Mouse (Mus musculus): ENCODE measurements around the gene Pip5k1b.

Gene Pip5k1b

DNA sequence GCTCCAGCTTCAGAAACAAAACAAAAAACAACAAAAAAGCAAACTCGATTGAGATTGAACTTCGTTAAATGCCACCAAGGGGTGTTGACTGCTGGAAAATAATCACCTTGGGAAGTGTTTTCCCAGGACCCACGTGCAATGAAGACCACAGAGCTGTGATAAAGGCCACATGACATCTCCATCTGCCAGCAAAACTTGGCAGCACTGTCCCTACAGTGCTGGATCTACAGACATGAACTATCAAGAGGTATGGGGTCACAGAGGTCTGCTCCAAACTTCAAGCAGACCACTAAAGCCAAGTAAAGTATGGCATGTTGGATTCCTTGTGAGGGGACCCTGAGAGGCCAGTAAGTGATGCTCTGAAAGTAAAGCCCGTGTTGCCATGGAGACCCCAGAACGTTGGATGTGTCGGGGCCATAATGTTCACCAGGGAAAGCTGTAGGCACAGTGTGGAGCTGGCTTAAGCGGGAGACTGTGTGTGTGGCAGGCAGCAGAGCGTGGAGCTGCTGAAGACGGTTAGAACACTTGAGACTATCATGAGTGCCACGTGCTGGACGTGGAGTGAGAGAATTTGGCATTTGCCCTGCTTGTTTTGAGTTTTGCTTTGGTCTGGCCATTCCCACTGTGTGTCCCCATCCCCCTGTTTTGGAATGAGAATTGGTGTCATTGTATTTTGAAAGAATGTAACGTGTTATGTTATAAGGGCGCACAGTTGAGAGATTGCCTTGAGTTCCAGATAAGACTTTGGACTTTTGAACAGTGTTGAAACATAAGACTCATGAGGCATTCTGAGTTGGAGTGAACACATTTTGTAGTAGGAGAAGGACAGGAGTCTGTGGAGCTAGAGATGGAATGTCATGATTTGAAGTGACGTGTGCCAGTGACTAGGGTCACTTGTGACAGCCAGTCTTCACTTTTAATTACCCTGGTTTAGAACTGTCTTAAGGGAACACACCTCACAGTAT lies 12.0 kb downstream of the Pip5k1b start:
- no peak for DNase-seq (ENCODE audit: low read depth, low spot score)

DNA sequence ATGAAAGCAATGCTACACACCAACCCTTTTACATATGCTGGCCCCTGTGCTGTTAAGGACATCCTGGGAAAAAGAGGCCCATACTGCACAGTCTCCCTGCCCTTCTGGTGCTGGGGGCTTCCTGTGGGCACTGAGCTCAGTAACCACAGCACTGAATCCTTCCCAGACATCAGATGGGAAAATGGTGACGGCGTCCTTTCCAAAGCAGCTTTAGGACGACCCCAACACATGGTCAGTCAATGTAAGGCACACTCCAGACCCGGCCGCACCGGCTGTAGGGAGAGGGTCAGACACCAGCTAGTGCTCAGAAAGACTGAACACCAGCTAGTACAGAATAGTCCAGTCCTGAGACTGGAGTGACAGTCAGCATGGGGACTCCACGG lies 13.4 kb downstream of the Pip5k1b start:
- no peak for DNase-seq (ENCODE audit: low read depth, low spot score)

- DNase-seq (ENCODE audit: low read depth, low spot score): no peak
Observed at GRCm38 (mm10) chr19:24541669-24542292, 13.9 kb downstream of the Pip5k1b start.

- DNase-seq (ENCODE audit: low read depth, low spot score): no peak
Observed at GRCm38 (mm10) chr19:24540952-24541668, 14.6 kb downstream of the Pip5k1b start.

DNA sequence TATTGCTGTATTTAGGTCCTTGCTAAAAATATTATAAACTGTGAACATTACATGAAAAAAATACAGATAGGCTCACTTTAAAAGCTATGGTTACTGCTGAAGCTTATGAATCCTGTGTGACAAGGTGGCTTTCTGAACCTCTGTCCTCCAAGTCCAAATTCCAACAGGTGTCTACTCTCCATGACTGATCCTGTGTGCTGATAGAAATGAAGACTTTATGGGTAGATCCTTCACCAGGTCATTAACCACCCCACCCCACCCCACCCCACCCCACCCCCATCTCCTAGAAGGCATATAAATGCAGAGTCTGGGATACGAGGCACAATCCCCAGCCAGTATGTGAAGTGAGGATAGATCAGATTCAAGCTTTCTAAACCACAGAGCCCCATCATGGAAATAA lies 16.6 kb downstream of the Pip5k1b start:
- no peak for DNase-seq (ENCODE audit: low read depth, low spot score)

GRCm38 (mm10) chr19:24538181-24538580 lies 17.5 kb downstream of the Pip5k1b start:
- DNase-seq (ENCODE audit: low read depth, low spot score): no peak

DNA sequence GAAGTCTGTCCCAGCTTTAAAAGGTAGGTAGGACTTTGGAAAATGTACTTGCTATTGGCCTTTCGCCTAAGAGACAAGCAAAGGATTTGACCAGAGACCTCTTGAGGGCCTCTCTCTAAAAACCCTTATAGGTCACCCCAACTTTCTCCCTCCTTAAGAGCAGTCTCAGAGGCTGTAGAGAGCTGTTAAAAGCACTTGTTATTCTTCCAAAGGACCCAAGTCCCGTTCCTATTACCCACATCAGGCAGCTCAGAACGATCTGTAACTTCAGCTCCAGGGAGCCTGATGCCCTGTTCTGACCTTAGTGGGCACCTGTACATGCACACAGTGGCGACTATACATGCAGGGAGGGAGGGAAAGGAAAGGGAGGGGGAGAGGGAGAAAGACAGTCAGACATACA lies 18.0 kb downstream of the Pip5k1b start:
- no peak for DNase-seq (ENCODE audit: low read depth, low spot score)

DNA sequence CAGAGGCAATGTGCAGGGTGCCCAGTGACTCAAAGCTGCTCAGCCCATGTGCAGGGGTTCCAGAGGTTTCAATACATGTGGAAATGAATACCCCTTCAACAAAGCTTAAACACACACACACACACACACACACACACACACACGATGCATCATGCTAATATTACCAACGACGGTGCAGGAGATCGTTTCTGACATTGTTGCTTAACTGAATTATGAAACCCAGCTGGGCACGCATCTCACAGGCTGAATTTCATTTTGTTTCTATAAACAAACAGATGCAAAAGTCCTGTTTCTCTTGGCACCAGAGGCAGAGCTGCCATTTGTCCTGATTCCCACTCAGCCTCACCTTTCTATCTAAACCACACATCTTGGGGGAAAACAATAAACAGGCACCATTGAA lies 18.8 kb downstream of the Pip5k1b start:
- no peak for DNase-seq (ENCODE audit: low read depth, low spot score)

GRCm38 (mm10) chr19:24536280-24536679 lies 19.4 kb downstream of the Pip5k1b start:
- no peak for DNase-seq (ENCODE audit: low read depth, low spot score)

DNA sequence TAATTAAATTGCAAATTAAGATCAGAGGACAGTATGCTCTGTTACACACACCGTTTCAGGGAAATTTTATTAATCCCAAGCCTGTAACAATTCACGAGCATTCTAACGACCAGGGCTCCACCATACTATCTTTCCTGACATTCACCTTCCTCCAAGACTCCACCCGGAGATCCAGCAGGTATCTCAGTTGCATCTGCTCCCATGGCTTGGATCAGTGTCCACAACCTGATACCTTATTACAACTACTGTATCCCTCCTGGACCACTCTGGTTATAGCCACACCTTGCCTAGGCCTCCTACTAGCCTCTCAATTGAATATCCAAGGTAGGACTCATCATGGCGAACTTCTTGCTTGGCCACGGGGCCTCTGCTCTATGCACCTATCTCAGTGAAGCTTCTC lies 20.5 kb downstream of the Pip5k1b start:
- no peak for DNase-seq (ENCODE audit: low read depth, low spot score)

- no peak for DNase-seq (ENCODE audit: low read depth, low spot score)
Observed at GRCm38 (mm10) chr19:24534733-24535132, 20.9 kb downstream of the Pip5k1b start.

GRCm38 (mm10) chr19:24528910-24529561 lies 26.6 kb downstream of the Pip5k1b start:
- no peak for DNase-seq (ENCODE audit: low read depth, low spot score)

DNA sequence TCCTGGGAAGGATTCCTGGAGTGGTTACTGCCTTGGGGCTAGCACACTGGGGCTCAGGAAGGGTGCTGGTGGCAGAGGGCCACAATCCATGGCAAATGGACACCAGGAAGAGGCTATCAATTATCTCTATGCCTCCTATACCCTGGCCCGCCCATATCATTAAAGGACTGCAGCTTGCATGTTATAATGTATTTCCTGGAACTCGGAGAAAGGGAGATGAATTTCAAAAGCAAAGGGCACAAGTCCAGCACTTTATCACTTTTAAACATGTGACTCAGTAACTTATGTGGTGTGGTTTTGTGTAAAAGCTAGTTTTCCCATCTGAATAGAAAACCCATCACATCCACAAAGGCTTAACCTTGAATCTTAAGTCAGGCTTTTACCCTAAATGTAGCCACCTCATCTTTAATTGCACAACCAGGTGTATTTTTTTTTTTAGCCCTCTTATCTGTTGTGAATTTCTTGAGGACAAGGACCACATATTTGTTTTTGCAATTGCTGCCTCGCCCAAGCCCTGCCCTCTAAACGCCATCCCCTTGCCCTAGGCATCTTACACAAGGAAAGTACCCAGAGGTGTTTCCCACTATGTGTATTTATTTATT lies 27.4 kb downstream of the Pip5k1b start:
- DNase-seq (ENCODE audit: low read depth, low spot score): no peak

GRCm38 (mm10) chr19:24527613-24527948 lies 28.1 kb downstream of the Pip5k1b start:
- DNase-seq (ENCODE audit: low read depth, low spot score): no peak

DNA sequence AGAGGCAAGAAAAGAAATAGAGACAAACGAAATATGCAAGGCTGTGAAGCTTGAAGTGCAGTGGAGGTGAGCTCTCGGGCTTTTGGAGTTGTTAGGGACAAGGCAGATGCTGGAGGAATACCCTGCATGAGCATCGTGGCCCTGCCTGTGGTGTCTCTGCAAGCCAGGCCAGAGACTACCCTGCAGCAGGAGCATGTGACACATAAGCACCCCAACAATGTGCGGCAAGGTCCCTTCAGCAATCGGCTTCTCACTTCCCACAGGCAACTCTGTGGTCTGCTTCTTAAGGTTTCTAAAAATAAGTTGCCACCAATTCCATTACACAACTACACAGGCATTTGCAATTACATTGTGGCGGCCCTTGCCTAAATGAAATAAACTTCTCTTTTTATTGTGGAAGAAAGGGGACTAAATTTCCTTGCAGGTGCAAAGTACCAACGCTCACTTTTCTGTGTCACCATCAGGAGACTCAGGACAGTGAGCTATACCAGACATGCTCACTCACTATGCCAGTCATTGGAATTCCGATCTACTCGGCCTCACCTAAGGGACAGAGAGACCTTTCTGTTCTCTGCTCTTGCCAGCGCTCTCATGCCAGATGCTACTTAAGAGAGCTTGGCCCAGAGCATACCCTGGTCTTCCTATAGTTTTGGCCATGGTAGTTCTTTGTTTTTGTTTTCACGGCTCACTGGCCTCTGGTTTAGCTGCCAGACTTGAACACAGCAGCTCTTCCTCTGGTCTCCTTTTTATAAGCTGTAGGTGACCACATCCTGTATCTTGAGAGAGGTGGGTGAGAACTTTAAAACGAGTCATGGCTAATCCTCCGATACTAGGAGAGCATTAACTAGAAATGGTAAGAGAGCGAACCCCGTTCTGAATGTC lies 28.7 kb downstream of the Pip5k1b start:
- DNase-seq (ENCODE audit: low read depth, low spot score): no peak

DNA sequence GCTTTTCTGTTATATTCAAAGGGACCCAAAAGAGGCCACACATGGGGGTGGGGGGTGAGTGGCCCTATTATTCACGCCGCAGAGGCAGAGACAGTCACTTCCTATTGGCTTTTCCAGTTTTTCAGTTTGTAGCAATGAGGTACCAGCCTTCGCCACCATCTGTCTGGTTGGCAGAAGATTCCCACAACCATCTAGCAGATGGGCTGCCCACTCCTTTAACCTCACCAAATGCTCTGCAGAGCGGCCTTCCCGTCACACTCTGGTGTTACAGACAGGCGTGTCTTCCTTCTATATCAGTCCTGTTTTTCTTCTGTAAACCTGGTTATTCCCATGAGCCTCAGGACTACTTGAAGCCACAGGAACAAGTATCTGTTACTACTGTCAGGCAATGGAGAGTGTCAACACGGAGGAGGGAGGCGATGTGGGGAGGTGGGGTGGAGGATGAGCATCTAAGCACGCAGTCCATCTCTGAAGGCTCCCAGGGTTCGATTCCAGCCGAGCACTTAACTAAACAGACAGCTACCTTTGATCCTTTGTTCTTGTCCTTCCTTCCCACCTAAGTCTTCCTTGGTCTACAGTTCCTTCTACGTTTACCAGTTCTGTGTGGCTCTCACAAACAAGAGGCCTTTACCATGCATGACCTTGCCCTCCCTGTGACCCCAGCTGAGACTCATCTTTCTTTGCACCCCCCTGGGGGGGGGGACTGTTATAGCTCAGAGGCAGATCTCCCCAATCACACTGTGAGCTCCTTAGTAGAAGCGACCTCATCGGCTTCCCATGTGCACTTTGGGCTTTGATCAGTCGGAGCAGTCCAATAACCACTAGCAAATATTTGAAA lies 32.0 kb downstream of the Pip5k1b start:
- no peak for DNase-seq (ENCODE audit: low read depth, low spot score)

DNA sequence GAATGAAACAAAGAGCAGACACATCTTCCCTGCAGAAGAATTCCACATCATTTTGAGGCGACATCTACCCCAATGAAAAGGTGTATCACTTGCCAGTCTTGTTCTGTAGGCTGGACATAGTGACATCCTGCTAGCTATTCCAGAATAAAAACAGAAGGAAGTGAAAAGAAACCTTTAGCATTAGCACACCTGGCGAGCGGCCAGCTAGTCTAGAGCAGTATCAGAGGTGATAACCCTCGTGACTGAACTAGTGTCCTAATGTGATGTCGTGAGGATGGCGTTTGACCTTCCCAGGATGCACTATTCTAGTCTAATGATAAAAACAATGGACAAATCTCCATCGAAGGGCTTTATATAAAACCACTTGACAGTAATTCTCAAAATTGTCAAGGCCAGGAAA lies 33.7 kb downstream of the Pip5k1b start:
- no peak for DNase-seq (ENCODE audit: low read depth, low spot score)

GRCm38 (mm10) chr19:24521146-24521545 lies 34.5 kb downstream of the Pip5k1b start:
- no peak for DNase-seq (ENCODE audit: low read depth, low spot score)

GRCm38 (mm10) chr19:24519732-24520409 lies 35.8 kb downstream of the Pip5k1b start:
- no peak for DNase-seq (ENCODE audit: low read depth, low spot score)

Measured in skeletal muscle tissue, adult 2 months (tissue).